ENCODE assay signal across 8 mouse cellular contexts in genomic region chr16:26581048-26581912, GRCm38 (mm10). TPM values are rescaled to one million over a fixed set of nuclear protein-coding genes. Genes with fewer than 3 reads are reported as not detected.
DNase-seq lines count a peak whose midpoint lies in the region; ATAC-seq lines count a peak whose summit lies in the region.

Gene Il1rap, plus strand, starts transcription at chr16:26581704.

- H3K9me3 ChIP-seq in erythroblast, embryonic 14.5 days (ENCODE audit: control insufficient read depth, low read length): no peaks in the 10 kb centered on the region
- H3K9me3 ChIP-seq in heart, embryonic 11.5 days (replicated peaks; ENCODE audit: control insufficient read depth, low read length): no peaks in the 10 kb centered on the region
- H3K9me3 ChIP-seq in kidney, embryonic 16.5 days (ENCODE audit: low read length): no peaks in the 10 kb centered on the region

- DNase-seq in CD4-positive helper T cell, adult 2 months (ENCODE audit: low read depth, low spot score): peak; percentile 92
- peak; percentile 77 for DNase-seq in brain, embryonic 18.5 days (ENCODE audit: low read depth, low spot score)
- DNase-seq in liver: peak; percentile 90
- peak; percentile 72 to 82 for DNase-seq in monocyte, adult 2 months (ENCODE audit: low read depth in 1 of 2, low spot score in 2 of 2)
- DNase-seq in spleen, postnatal 14 days (ENCODE audit: low spot score in 2 of 2): peak; percentile 80

- WGBS in heart, embryonic 11.5 days (ENCODE audit: insufficient replicate concordance): 1% methylated on average over 51 of the region's 51 CpGs
- WGBS in kidney, embryonic 16.5 days: 3% methylated on average over 49 of the region's 51 CpGs

- no peaks in the 10 kb centered on the region for H3K27me3 ChIP-seq in erythroblast, embryonic 14.5 days (ENCODE audit: control insufficient read depth)
- 0 out of 2 replicates have a peak, but pooled peaks cover 2% of the 10 kb centered on the region for H3K27me3 ChIP-seq in heart, embryonic 11.5 days (ENCODE audit: control insufficient read depth, insufficient read depth, low read length)
- peaks cover 8% of the 10 kb centered on the region; the same call in 1 of the 2 replicates for H3K27me3 ChIP-seq in kidney, embryonic 16.5 days (ENCODE audit: insufficient read depth, low read length)

- H3K4me2 ChIP-seq in heart, embryonic 11.5 days: peak within 1 kb of the TSS; percentile 65
- H3K4me2 ChIP-seq in kidney, embryonic 16.5 days (replicated peaks; ENCODE audit: low read depth, low read length): peak within 1 kb of the TSS; percentile 83

- peak; percentile 92 for ATAC-seq in heart, embryonic 11.5 days (replicated peaks; ENCODE audit: insufficient number of reproducible peaks, low FRiP score, low TSS enrichment)
- peak; percentile 99 for ATAC-seq in kidney, embryonic 16.5 days (ENCODE audit: low FRiP score, low TSS enrichment)

- H3K36me3 ChIP-seq in erythroblast, embryonic 14.5 days (ENCODE audit: control insufficient read depth): no peaks in the 10 kb centered on the region
- H3K36me3 ChIP-seq in heart, embryonic 11.5 days (ENCODE audit: control insufficient read depth, insufficient read depth, low read length): no peaks in the 10 kb centered on the region
- no peaks in the 10 kb centered on the region for H3K36me3 ChIP-seq in kidney, embryonic 16.5 days (ENCODE audit: insufficient read depth, low read length)

- H3K4me3 ChIP-seq in erythroblast, embryonic 14.5 days (replicated peaks): peak within 1 kb of the TSS; percentile 83
- H3K4me3 ChIP-seq in heart, embryonic 11.5 days (ENCODE audit: low read depth, low read length): peak within 1 kb of the TSS; percentile 60
- H3K4me3 ChIP-seq in kidney, embryonic 16.5 days (ENCODE audit: low read length): peak within 1 kb of the TSS; percentile 75

- peak within 1 kb of the TSS; percentile 10; the same call in 1 of the 2 replicates for H3K27ac ChIP-seq in heart, embryonic 11.5 days (ENCODE audit: low read depth, low read length)
- H3K27ac ChIP-seq in kidney, embryonic 16.5 days (ENCODE audit: low read length): peak within 1 kb of the TSS; percentile 44; the same call in 1 of the 2 replicates

- H3K9ac ChIP-seq in heart, embryonic 11.5 days (ENCODE audit: low read depth, low read length): peak within 1 kb of the TSS; percentile 68
- peak within 1 kb of the TSS; percentile 77 for H3K9ac ChIP-seq in kidney, embryonic 16.5 days (replicated peaks; ENCODE audit: low read length)

- H3K4me1 ChIP-seq in erythroblast, embryonic 14.5 days (ENCODE audit: control insufficient read depth): peaks cover 17% of the 10 kb centered on the region
- H3K4me1 ChIP-seq in heart, embryonic 11.5 days (ENCODE audit: control insufficient read depth, insufficient read depth, low read length): peaks cover 6% of the 10 kb centered on the region
- H3K4me1 ChIP-seq in kidney, embryonic 16.5 days (ENCODE audit: insufficient read depth, low read length): 0 out of 2 replicates have a peak, but pooled peaks cover 6% of the 10 kb centered on the region

RNA-seq across cellular contexts. Expression of gene Il1rap, which starts in this region (rescaled TPM):
- polyA plus RNA-seq in erythroblast, embryonic 14.5 days (2012): 0.02 and 0.04 TPM in 2 replicates
- polyA plus RNA-seq in heart, embryonic 11.5 days (2014; fragmentation: Nextera tagmentation; extraction: Ambion mirVana): 6.9 and 7.5 TPM in 2 replicates
- polyA plus RNA-seq in kidney, embryonic 16.5 days (2015; fragmentation: Nextera tagmentation; extraction: Ambion mirVana): 13.8 and 14.4 TPM in 2 replicates

Comparison
In these comparisons a context has a peak if more than half of its experiments do, and no peak if none do; other contexts are left out.
1. Peak in every context shown above with its lines: DNase-seq, ATAC-seq, H3K4me3 ChIP-seq and H3K27ac ChIP-seq.